Comparison of ENCODE assay signal across 47 mouse cellular contexts in the genomic region with DNA sequence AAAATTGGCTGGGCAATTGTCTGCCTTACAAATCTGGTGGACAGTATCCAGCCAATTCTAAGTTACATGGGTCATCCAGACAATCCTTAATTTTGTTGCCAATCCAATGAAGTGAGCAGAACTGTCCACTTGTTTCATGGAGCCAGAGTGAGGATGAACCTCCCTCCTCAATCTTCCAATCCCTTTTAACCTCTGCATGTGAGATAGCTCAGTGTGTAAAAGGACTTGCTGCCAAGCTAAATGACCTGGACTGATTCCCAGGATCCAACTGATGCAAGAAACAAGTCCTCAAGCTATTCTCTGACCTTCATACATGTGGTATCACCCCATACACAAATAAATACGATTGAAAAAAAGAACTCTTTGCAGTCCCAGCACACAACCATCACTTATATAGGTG. TPM values are rescaled to one million over a fixed set of nuclear protein-coding genes. Genes with fewer than 3 reads are reported as not detected.
"Had no signal": no experiment of that assay in that cellular context is flagged by ENCODE, and none has a peak within 500 bp of the region (broad histone marks: within the 10 kb centered on the region; RNA-seq: fewer than 3 reads in every experiment).

No protein-coding gene starts in this region.

- H3K9ac ChIP-seq: limb, embryonic 12.5 days; limb, embryonic 13.5 days; limb, embryonic 15.5 days; liver, embryonic 12.5 days; liver, embryonic 13.5 days; liver, embryonic 14.5 days; liver, embryonic 15.5 days; lung, embryonic 14.5 days; lung, embryonic 15.5 days; midbrain, embryonic 12.5 days; midbrain, embryonic 13.5 days; midbrain, embryonic 15.5 days; neural tube, embryonic 12.5 days had no signal

- H3K4me2 ChIP-seq: limb, embryonic 12.5 days; limb, embryonic 13.5 days; limb, embryonic 15.5 days; liver, embryonic 11.5 days; liver, embryonic 12.5 days; liver, embryonic 13.5 days; liver, embryonic 15.5 days; lung, embryonic 14.5 days; lung, embryonic 15.5 days; midbrain, embryonic 11.5 days; midbrain, embryonic 12.5 days; midbrain, embryonic 13.5 days; midbrain, embryonic 15.5 days; neural tube, embryonic 12.5 days had no signal

- H3K27me3 ChIP-seq: limb, embryonic 12.5 days; limb, embryonic 13.5 days; limb, embryonic 15.5 days; liver, embryonic 12.5 days; liver, embryonic 13.5 days; liver, embryonic 15.5 days; lung, embryonic 15.5 days; megakaryocyte, embryonic 14.5 days; midbrain, embryonic 12.5 days; midbrain, embryonic 13.5 days; midbrain, embryonic 15.5 days; neural tube, embryonic 12.5 days had no signal

- H3K4me1 ChIP-seq: limb, embryonic 10.5 days; limb, embryonic 12.5 days; limb, embryonic 13.5 days; limb, embryonic 15.5 days; liver, embryonic 12.5 days; liver, embryonic 13.5 days; liver, embryonic 15.5 days; lung, embryonic 15.5 days; megakaryocyte, embryonic 14.5 days; midbrain, embryonic 10.5 days; midbrain, embryonic 12.5 days; midbrain, embryonic 13.5 days; midbrain, embryonic 15.5 days; neural tube, embryonic 12.5 days had no signal

- ATAC-seq: liver, embryonic 12.5 days; lung, postnatal 0 days; midbrain, embryonic 13.5 days; midbrain, embryonic 15.5 days; midbrain, embryonic 16.5 days had no signal

- H3K27ac ChIP-seq: left cerebral cortex, adult 2 months; limb, embryonic 10.5 days; limb, embryonic 12.5 days; limb, embryonic 13.5 days; limb, embryonic 15.5 days; liver, embryonic 12.5 days; liver, embryonic 13.5 days; liver, embryonic 14.5 days; liver, embryonic 15.5 days; lung, embryonic 15.5 days; macrophage; midbrain, embryonic 10.5 days; midbrain, embryonic 12.5 days; midbrain, embryonic 13.5 days; midbrain, embryonic 15.5 days; neural tube, embryonic 12.5 days had no signal

- H3K36me3 ChIP-seq: limb, embryonic 10.5 days; limb, embryonic 12.5 days; limb, embryonic 13.5 days; limb, embryonic 15.5 days; liver, embryonic 12.5 days; liver, embryonic 13.5 days; liver, embryonic 15.5 days; lung, embryonic 15.5 days; midbrain, embryonic 10.5 days; midbrain, embryonic 12.5 days; midbrain, embryonic 13.5 days; midbrain, embryonic 15.5 days; neural tube, embryonic 12.5 days had no signal

- DNase-seq: left cerebral cortex, postnatal 4 days; liver; liver, embryonic 13.5 days; lung, adult 18-20 months; lung, adult 2 months; lung, embryonic 14.5 days; lung, postnatal 10 days; lung, postnatal 14 days; lung, postnatal 36 days; lung, postnatal 4 days; midbrain, embryonic 14.5 days had no signal

- H3K9me3 ChIP-seq: limb, embryonic 15.5 days; liver, embryonic 15.5 days; lung, embryonic 15.5 days; midbrain, embryonic 15.5 days had no signal

- H3K4me3 ChIP-seq: left cerebral cortex, adult 2 months; limb, embryonic 10.5 days; limb, embryonic 12.5 days; limb, embryonic 13.5 days; limb, embryonic 15.5 days; liver, embryonic 12.5 days; liver, embryonic 13.5 days; liver, embryonic 15.5 days; lung, embryonic 15.5 days; megakaryocyte, embryonic 14.5 days; midbrain, embryonic 10.5 days; midbrain, embryonic 12.5 days; midbrain, embryonic 13.5 days; midbrain, embryonic 15.5 days; myocyte; neural tube, embryonic 12.5 days had no signal

RNA-seq across cellular contexts. Expression of gene Olfr1349, which starts 1.1 kb away (rescaled TPM):
- total RNA-seq: left cerebral cortex, adult 2 months; left cerebral cortex, adult 8-10 months; left cerebral cortex, postnatal 10 days; left cerebral cortex, postnatal 14 days; left cerebral cortex, postnatal 25 days; left cerebral cortex, postnatal 36 days; left cerebral cortex, postnatal 4 days; megakaryocyte progenitor cell, adult 5-6 weeks; megakaryocyte, adult 5-6 weeks; megakaryocyte-erythroid progenitor cell, adult 5-6 weeks; midbrain, postnatal 0 days; monocyte, adult 5-6 weeks had no signal
- polyA plus RNA-seq: limb, embryonic 10.5 days; limb, embryonic 11.5 days; limb, embryonic 12.5 days; limb, embryonic 13.5 days; limb, embryonic 15.5 days; liver, embryonic 11.5 days; liver, embryonic 12.5 days; liver, embryonic 13.5 days; liver, embryonic 14.5 days; liver, embryonic 15.5 days; liver, embryonic 16.5 days; lung, adult 2 months; lung, embryonic 14.5 days; lung, embryonic 15.5 days; lung, embryonic 16.5 days; lung, postnatal 0 days; macrophage; midbrain, embryonic 10.5 days; midbrain, embryonic 11.5 days; midbrain, embryonic 12.5 days; midbrain, embryonic 13.5 days; midbrain, embryonic 14.5 days; midbrain, embryonic 15.5 days; midbrain, embryonic 16.5 days; midbrain, postnatal 0 days; neural tube, embryonic 12.5 days had no signal

RNA-seq across cellular contexts. Expression of gene Olfr1348, which starts 13.1 kb away (rescaled TPM):
- total RNA-seq: left cerebral cortex, adult 2 months; left cerebral cortex, adult 8-10 months; left cerebral cortex, postnatal 10 days; left cerebral cortex, postnatal 14 days; left cerebral cortex, postnatal 25 days; left cerebral cortex, postnatal 36 days; left cerebral cortex, postnatal 4 days; megakaryocyte progenitor cell, adult 5-6 weeks; megakaryocyte, adult 5-6 weeks; megakaryocyte-erythroid progenitor cell, adult 5-6 weeks; midbrain, postnatal 0 days; monocyte, adult 5-6 weeks had no signal
- polyA plus RNA-seq: limb, embryonic 10.5 days; limb, embryonic 11.5 days; limb, embryonic 12.5 days; limb, embryonic 13.5 days; limb, embryonic 14.5 days; limb, embryonic 15.5 days; liver, embryonic 11.5 days; liver, embryonic 12.5 days; liver, embryonic 13.5 days; liver, embryonic 14.5 days; liver, embryonic 15.5 days; liver, embryonic 16.5 days; lung, adult 2 months; lung, embryonic 14.5 days; lung, embryonic 15.5 days; lung, embryonic 16.5 days; lung, postnatal 0 days; macrophage; midbrain, embryonic 10.5 days; midbrain, embryonic 11.5 days; midbrain, embryonic 12.5 days; midbrain, embryonic 13.5 days; midbrain, embryonic 14.5 days; midbrain, embryonic 15.5 days; midbrain, embryonic 16.5 days; midbrain, postnatal 0 days; myocyte; neural tube, embryonic 11.5 days; neural tube, embryonic 12.5 days had no signal

RNA-seq across cellular contexts. Expression of gene Olfr1347, which starts 22.1 kb away (rescaled TPM):
- total RNA-seq: left cerebral cortex, adult 2 months; left cerebral cortex, adult 8-10 months; left cerebral cortex, postnatal 10 days; left cerebral cortex, postnatal 14 days; left cerebral cortex, postnatal 25 days; left cerebral cortex, postnatal 36 days; left cerebral cortex, postnatal 4 days; megakaryocyte progenitor cell, adult 5-6 weeks; megakaryocyte, adult 5-6 weeks; megakaryocyte-erythroid progenitor cell, adult 5-6 weeks; midbrain, postnatal 0 days; monocyte, adult 5-6 weeks had no signal
- polyA plus RNA-seq: limb, embryonic 10.5 days; limb, embryonic 11.5 days; limb, embryonic 12.5 days; limb, embryonic 13.5 days; limb, embryonic 15.5 days; liver, embryonic 11.5 days; liver, embryonic 12.5 days; liver, embryonic 13.5 days; liver, embryonic 14.5 days; liver, embryonic 15.5 days; liver, embryonic 16.5 days; lung, adult 2 months; lung, embryonic 14.5 days; lung, embryonic 15.5 days; lung, embryonic 16.5 days; lung, postnatal 0 days; macrophage; midbrain, embryonic 10.5 days; midbrain, embryonic 11.5 days; midbrain, embryonic 12.5 days; midbrain, embryonic 13.5 days; midbrain, embryonic 14.5 days; midbrain, embryonic 15.5 days; midbrain, embryonic 16.5 days; midbrain, postnatal 0 days; myocyte; neural tube, embryonic 11.5 days; neural tube, embryonic 12.5 days had no signal

RNA-seq across cellular contexts. Expression of gene Olfr5, which starts 34.9 kb away (rescaled TPM):
- total RNA-seq: left cerebral cortex, adult 2 months; left cerebral cortex, adult 8-10 months; left cerebral cortex, postnatal 10 days; left cerebral cortex, postnatal 14 days; left cerebral cortex, postnatal 25 days; left cerebral cortex, postnatal 36 days; left cerebral cortex, postnatal 4 days; megakaryocyte progenitor cell, adult 5-6 weeks; megakaryocyte, adult 5-6 weeks; megakaryocyte-erythroid progenitor cell, adult 5-6 weeks; midbrain, postnatal 0 days; monocyte, adult 5-6 weeks had no signal
- polyA plus RNA-seq: limb, embryonic 10.5 days; limb, embryonic 11.5 days; limb, embryonic 12.5 days; limb, embryonic 13.5 days; limb, embryonic 14.5 days; limb, embryonic 15.5 days; liver, embryonic 11.5 days; liver, embryonic 12.5 days; liver, embryonic 13.5 days; liver, embryonic 14.5 days; liver, embryonic 15.5 days; liver, embryonic 16.5 days; lung, adult 2 months; lung, embryonic 14.5 days; lung, embryonic 15.5 days; lung, embryonic 16.5 days; lung, postnatal 0 days; macrophage; midbrain, embryonic 10.5 days; midbrain, embryonic 11.5 days; midbrain, embryonic 12.5 days; midbrain, embryonic 13.5 days; midbrain, embryonic 14.5 days; midbrain, embryonic 15.5 days; midbrain, embryonic 16.5 days; midbrain, postnatal 0 days; myocyte; neural tube, embryonic 11.5 days; neural tube, embryonic 12.5 days had no signal

RNA-seq across cellular contexts. Expression of gene Olfr1350, which starts 43.0 kb away (rescaled TPM):
- total RNA-seq: left cerebral cortex, adult 2 months; left cerebral cortex, adult 8-10 months; left cerebral cortex, postnatal 10 days; left cerebral cortex, postnatal 14 days; left cerebral cortex, postnatal 25 days; left cerebral cortex, postnatal 36 days; left cerebral cortex, postnatal 4 days; megakaryocyte progenitor cell, adult 5-6 weeks; megakaryocyte, adult 5-6 weeks; megakaryocyte-erythroid progenitor cell, adult 5-6 weeks; midbrain, postnatal 0 days; monocyte, adult 5-6 weeks had no signal
- polyA plus RNA-seq: limb, embryonic 10.5 days; limb, embryonic 11.5 days; limb, embryonic 12.5 days; limb, embryonic 13.5 days; limb, embryonic 14.5 days; limb, embryonic 15.5 days; liver, embryonic 11.5 days; liver, embryonic 12.5 days; liver, embryonic 13.5 days; liver, embryonic 14.5 days; liver, embryonic 15.5 days; liver, embryonic 16.5 days; lung, adult 2 months; lung, embryonic 14.5 days; lung, embryonic 15.5 days; lung, embryonic 16.5 days; lung, postnatal 0 days; macrophage; midbrain, embryonic 10.5 days; midbrain, embryonic 11.5 days; midbrain, embryonic 12.5 days; midbrain, embryonic 13.5 days; midbrain, embryonic 14.5 days; midbrain, embryonic 15.5 days; midbrain, embryonic 16.5 days; midbrain, postnatal 0 days; myocyte; neural tube, embryonic 11.5 days; neural tube, embryonic 12.5 days had no signal
